Mouse (Mus musculus) midbrain, embryonic 13.5 days (tissue): Measurements from ENCODE around the gene Casc3. TPM values are rescaled to one million over a fixed set of nuclear protein-coding genes. Genes with fewer than 3 reads are reported as not detected.

Experiments used
- ATAC-seq: fragments of 200-750 bp; cut with Nextera tagmentation; 2 replicates; pipeline ENCODE4 v1.8.0; 2017; ENCODE audit warnings: mild to moderate bottlenecking, moderate TSS enrichment, moderate library complexity
- H3K27ac ChIP-seq: fragments of 300-500 bp; sonication (generic); 2 replicates; pipeline ENCODE4 v1.5.1; 2015; ENCODE audit warnings: inconsistent platforms, mild to moderate bottlenecking, moderate library complexity
- H3K27me3 ChIP-seq: fragments of 300-500 bp; sonication (generic); 2 replicates; pipeline ENCODE4 v1.6.1; 2015; ENCODE audit warnings: mild to moderate bottlenecking, inconsistent platforms
- H3K36me3 ChIP-seq: fragments of 300-500 bp; sonication (generic); 2 replicates; pipeline ENCODE4 v1.6.1; 2015; ENCODE audit warnings: mild to moderate bottlenecking, inconsistent platforms
- H3K4me1 ChIP-seq: fragments of 300-500 bp; sonication (generic); replicated peaks from 2 replicates; pipeline ENCODE4 v1.6.1; 2015; ENCODE audit warnings: inconsistent platforms
- H3K4me2 ChIP-seq: fragments of 300-500 bp; sonication (generic); replicated peaks from 2 replicates; pipeline ENCODE4 v1.6.1; 2015; ENCODE audit warnings: moderate library complexity, mild to moderate bottlenecking, inconsistent platforms
- H3K4me3 ChIP-seq: fragments of 300-500 bp; sonication (generic); replicated peaks from 2 replicates; pipeline ENCODE4 v1.5.1; 2015; ENCODE audit warnings: mild to moderate bottlenecking, inconsistent platforms
- H3K9ac ChIP-seq: fragments of 300-500 bp; sonication (generic); replicated peaks from 2 replicates; pipeline ENCODE4 v1.6.1; 2015; ENCODE audit warnings: mild to moderate bottlenecking, inconsistent platforms
- H3K9me3 ChIP-seq: fragments of 300-500 bp; sonication (generic); 2 replicates; pipeline ENCODE4 v1.6.1; 2016; ENCODE audit warnings: mild to moderate bottlenecking, inconsistent platforms
- WGBS: fragments of 180-500 bp; shearing (Covaris S2); methylation state at CpG from one replicate; pipeline ENCODE4 v1.1.7; 2015; 5-methylcytosine and 5-hydroxymethylcytosine counted together
- polyA plus RNA-seq: library from polyadenylated mRNA; unstranded; fragments of >200 nt; fragmentation: Nextera tagmentation; extraction: Ambion mirVana; gene quantifications from 2 replicates; pipeline ENCODE4 v1.2.1, GENCODE M21; 2015

Gene Casc3
- polyA plus RNA-seq, 1 experiment from 2014 or later: 57.6 TPM

DNA sequence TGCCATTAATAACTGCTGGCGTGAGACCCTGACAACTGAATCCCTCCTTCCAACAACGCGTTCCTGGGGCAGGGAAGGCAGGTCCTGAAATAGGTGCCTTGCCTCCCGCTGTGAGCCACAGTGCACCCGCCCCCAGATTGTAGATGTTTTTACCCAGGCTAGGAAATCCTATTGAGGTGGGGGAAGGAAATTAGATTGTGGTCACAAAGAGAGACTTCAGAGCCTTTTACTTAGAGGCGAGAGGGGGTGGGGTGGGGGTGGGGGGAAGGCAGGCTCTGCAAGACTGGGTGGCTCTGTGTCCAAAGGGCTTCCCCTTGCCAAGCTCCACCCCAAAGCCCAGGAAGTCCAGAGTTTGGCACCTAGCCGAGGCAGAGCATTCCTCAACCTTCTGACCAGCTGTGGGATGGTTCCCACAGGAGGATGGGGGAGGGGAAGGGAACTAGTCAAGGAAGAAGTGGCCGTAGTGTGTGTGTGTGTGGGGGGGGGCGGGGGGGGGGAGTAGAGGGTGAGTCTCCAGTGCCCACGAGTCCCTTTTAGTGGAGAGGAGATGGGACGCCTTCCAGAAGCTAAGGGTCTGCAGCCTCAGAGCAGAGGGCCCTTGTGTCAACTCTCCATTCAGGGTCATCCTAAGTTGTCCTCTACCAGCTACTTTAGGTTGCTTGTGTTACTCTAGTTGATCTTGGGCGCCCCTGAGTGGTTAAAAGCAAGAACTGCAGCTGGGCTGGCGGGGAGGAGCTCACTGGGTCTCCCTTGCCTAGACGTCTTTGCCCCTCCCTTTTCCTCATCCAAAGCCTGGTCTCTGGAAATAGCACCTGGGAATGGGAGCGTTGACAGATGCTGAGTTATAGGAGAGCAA, 18.1 kb upstream of the Casc3 start:
- H3K4me2 ChIP-seq: peak overlapping the region; percentile 38
- 3% methylated on average over 15 of the region's 15 CpGs for WGBS
- 0 out of 2 replicates have a peak overlapping the region, but pooled peaks have one; percentile 11 for H3K4me3 ChIP-seq
- ATAC-seq: peak; percentile 32
- H3K27ac ChIP-seq: peak overlapping the region; percentile 69
- H3K4me1 ChIP-seq: peaks cover 63% of the 10 kb centered on the region
- H3K9me3 ChIP-seq: no peaks in the 10 kb centered on the region
- H3K27me3 ChIP-seq: no peaks in the 10 kb centered on the region
- no peak overlapping the region; the same call in 1 of the 2 replicates for H3K9ac ChIP-seq
- no peaks in the 10 kb centered on the region for H3K36me3 ChIP-seq

DNA sequence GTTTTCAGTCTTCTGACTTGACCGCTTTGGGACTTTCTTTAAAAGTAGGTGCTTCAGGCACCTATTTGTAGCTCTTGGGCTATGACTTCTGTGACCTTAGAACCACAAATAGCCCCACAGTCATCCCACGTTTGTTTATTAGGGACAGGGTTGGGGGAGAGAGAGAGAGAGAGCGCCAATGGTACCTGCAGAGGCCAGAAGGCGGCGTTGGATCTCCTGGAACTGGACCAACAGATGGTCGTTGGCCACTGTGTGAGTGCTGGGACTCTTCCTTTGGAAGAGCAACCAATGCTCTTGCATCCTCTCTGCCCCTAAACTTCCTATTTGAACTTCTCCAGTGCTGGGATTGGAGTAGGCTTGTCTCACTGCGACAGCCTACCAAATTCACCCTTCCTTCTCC, 17.5 kb upstream of the Casc3 start:
- Histone ChIP-seq H3K27ac (no peak overlapping the region), H3K36me3 (no peaks in the 10 kb centered on the region), H3K4me2 (no peak overlapping the region), H3K4me3 (no peak overlapping the region), H3K4me1 (peaks cover 59% of the 10 kb centered on the region), H3K9me3 (no peaks in the 10 kb centered on the region), H3K9ac (no peak overlapping the region), H3K27me3 (no peaks in the 10 kb centered on the region)
- ATAC-seq: peak; percentile 1; the same call in 1 of the 2 replicates
- 34% methylated on average over 7 of the region's 7 CpGs for WGBS

DNA sequence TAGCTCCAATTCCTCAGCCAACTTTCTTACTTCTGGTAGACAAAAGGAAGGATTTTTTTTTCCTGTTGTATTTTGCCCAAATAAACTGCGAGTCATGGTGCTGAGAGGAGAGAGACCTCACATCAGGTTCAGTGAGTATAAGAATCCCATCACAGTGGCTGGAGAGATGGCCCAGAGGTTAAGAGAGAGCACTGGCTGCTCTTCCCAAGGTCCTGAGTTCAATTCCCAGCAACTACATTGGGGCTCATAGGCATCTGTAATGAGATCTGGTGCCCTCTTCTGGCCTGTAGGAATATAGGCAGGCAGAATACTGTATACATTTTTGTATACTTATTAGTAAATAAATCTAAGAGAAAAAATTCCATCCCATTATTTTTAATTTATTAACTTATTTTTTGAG, 17.0 kb upstream of the Casc3 start:
- no peaks in the 10 kb centered on the region for H3K27me3 ChIP-seq
- no peak for ATAC-seq
- H3K4me3 ChIP-seq: no peak overlapping the region
- H3K9ac ChIP-seq: no peak overlapping the region
- no peaks in the 10 kb centered on the region for H3K36me3 ChIP-seq
- 91% methylated on average over 1 of the region's 1 CpGs for WGBS
- peaks cover 59% of the 10 kb centered on the region for H3K4me1 ChIP-seq
- no peaks in the 10 kb centered on the region for H3K9me3 ChIP-seq
- H3K27ac ChIP-seq: no peak overlapping the region
- no peak overlapping the region for H3K4me2 ChIP-seq

DNA sequence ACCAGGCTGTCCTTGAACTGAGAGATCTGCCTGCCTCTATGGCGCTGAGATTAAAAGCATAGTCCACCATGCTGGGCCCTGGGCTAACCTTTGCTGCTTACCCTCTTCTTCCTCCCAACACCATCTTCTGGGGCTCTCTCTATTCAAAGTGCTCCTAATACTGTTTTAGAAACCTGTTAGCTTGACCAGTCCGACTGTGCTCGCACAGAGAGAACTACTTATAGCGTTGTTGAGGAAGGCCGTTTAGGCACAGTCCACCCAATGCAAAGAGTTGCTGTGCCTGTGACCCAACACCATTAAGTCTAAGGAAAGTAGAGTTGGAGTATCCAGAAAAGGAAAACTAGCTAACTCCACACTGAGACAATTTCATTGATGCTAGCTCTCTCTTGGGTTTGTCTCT, 16.6 kb upstream of the Casc3 start:
- Histone ChIP-seq H3K9ac (no peak overlapping the region), H3K27ac (peak overlapping the region; percentile 40; the same call in 1 of the 2 replicates), H3K4me3 (no peak overlapping the region), H3K4me1 (peaks cover 59% of the 10 kb centered on the region), H3K9me3 (no peaks in the 10 kb centered on the region), H3K4me2 (peak overlapping the region; percentile 89; the same call in 1 of the 2 replicates), H3K27me3 (no peaks in the 10 kb centered on the region), H3K36me3 (no peaks in the 10 kb centered on the region)
- ATAC-seq: no peak
- WGBS: 92% methylated on average over 5 of the region's 5 CpGs

DNA sequence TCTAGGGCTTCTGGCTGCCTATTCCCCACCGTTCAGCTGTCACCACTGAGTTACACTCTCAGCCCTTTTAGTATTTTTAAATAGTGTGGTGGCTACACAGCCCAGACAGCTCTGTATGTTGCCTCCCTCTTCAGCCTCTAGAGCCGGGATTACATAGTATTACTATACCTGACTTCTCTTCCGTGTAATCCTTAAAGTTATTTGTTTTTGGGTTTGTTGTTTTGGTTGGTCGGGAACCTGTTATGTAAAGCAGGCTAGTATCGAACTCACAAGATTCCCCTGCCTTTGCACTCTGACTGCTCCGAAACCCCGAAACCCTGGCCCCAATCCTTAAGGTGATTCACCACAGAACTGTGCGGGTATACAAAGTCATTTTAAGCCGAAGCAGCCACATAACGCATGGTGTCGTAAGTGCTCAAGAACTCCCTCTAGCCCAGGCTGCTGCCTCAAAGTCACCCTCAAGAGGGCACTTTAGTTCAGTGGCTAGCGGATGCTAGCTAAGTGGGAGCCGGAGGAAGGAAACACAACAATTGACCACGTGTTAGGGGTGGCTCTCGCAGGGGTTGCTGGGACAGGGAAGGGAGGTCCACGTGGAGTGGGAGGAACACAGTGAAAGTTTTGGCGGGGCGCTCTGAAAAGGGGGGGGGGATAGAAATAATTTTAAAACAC, 16.0 kb upstream of the Casc3 start:
- H3K9ac ChIP-seq: no peak overlapping the region; the same call in 1 of the 2 replicates
- peak overlapping the region; percentile 89 for H3K4me2 ChIP-seq
- no peaks in the 10 kb centered on the region for H3K9me3 ChIP-seq
- H3K27ac ChIP-seq: peak overlapping the region; percentile 40
- 11% methylated on average over 18 of the region's 18 CpGs for WGBS
- H3K27me3 ChIP-seq: no peaks in the 10 kb centered on the region
- peaks cover 59% of the 10 kb centered on the region for H3K4me1 ChIP-seq
- peak overlapping the region; percentile 45 for H3K4me3 ChIP-seq
- no peaks in the 10 kb centered on the region for H3K36me3 ChIP-seq
- ATAC-seq: peak; percentile 88

GRCm38 (mm10) chr11:98789219-98789807, 15.4 kb upstream of the Casc3 start:
- Histone ChIP-seq H3K27ac (no peak overlapping the region), H3K4me1 (peaks cover 61% of the 10 kb centered on the region), H3K9me3 (no peaks in the 10 kb centered on the region), H3K4me2 (peak overlapping the region; percentile 89), H3K36me3 (no peaks in the 10 kb centered on the region), H3K9ac (peak overlapping the region; percentile 61), H3K4me3 (peak overlapping the region; percentile 45), H3K27me3 (no peaks in the 10 kb centered on the region)
- peak; percentile 41 for ATAC-seq
- 3% methylated on average over 25 of the region's 25 CpGs for WGBS

GRCm38 (mm10) chr11:98789824-98790223, 14.9 kb upstream of the Casc3 start:
- no peaks in the 10 kb centered on the region for H3K27me3 ChIP-seq
- H3K4me3 ChIP-seq: peak overlapping the region; percentile 45
- H3K4me1 ChIP-seq: peaks cover 61% of the 10 kb centered on the region
- 39% methylated on average over 5 of the region's 5 CpGs for WGBS
- no peaks in the 10 kb centered on the region for H3K36me3 ChIP-seq
- H3K9ac ChIP-seq: peak overlapping the region; percentile 61; the same call in 1 of the 2 replicates
- H3K9me3 ChIP-seq: no peaks in the 10 kb centered on the region
- H3K27ac ChIP-seq: no peak overlapping the region
- no peak for ATAC-seq
- H3K4me2 ChIP-seq: peak overlapping the region; percentile 89

GRCm38 (mm10) chr11:98790631-98791205, 14.0 kb upstream of the Casc3 start:
- Histone ChIP-seq H3K27me3 (no peaks in the 10 kb centered on the region), H3K9ac (no peak overlapping the region), H3K9me3 (no peaks in the 10 kb centered on the region), H3K36me3 (no peaks in the 10 kb centered on the region), H3K4me2 (no peak overlapping the region), H3K27ac (no peak overlapping the region), H3K4me1 (peaks cover 58% of the 10 kb centered on the region), H3K4me3 (no peak overlapping the region)
- WGBS: 83% methylated on average over 5 of the region's 5 CpGs
- no peak for ATAC-seq

DNA sequence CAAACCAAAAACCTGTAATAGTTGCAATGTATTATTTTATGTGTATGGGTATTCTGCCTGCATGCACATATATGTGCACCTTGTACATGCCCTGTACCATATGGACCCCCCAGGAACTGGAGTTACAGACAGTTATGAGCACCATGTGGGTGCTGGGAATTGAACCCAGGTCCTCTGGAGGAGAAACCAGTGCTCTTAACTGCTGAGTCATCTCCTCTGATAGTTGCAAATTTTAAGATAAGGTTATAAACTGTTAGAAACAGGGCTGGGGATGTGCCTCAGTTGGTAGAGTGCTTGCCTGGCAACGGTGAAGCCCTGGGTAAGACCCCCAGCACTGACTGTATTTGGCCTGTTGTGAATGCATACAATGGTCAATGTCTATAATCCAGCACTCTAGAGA, 13.3 kb upstream of the Casc3 start:
- H3K9ac ChIP-seq: no peak overlapping the region
- no peak overlapping the region for H3K27ac ChIP-seq
- H3K36me3 ChIP-seq: no peaks in the 10 kb centered on the region
- no peak overlapping the region for H3K4me3 ChIP-seq
- WGBS: 76% methylated on average over 1 of the region's 1 CpGs
- H3K4me1 ChIP-seq: peaks cover 51% of the 10 kb centered on the region
- H3K9me3 ChIP-seq: no peaks in the 10 kb centered on the region
- H3K4me2 ChIP-seq: no peak overlapping the region
- no peaks in the 10 kb centered on the region for H3K27me3 ChIP-seq
- ATAC-seq: no peak

DNA sequence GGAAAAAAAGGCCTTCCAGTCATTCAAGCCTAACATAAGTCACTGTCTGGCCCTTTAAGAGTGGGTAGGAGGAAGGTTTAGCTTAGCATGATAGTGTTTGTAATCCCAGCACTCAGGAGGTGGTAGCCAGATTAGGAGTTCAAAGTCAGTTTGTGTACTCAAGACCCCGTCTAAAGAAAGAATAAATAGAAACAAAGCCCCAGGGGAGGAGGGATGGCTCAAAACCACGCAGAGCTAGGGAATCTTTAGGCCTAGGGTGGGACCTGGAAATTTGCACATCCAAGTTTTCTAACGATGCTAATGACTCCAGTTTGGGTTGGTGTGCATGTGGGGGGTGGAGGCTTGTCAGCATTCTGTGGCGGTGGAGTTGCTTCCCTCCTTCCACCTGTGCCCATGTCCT, 12.6 kb upstream of the Casc3 start:
- no peak overlapping the region for H3K9ac ChIP-seq

GRCm38 (mm10) chr11:98794469-98795014, 10.2 kb upstream of the Casc3 start:
- Histone ChIP-seq H3K4me2 (peak overlapping the region; percentile 99), H3K36me3 (peaks cover 6% of the 10 kb centered on the region; the same call in 1 of the 2 replicates), H3K9me3 (no peaks in the 10 kb centered on the region), H3K4me3 (peak overlapping the region; percentile 100), H3K4me1 (peaks cover 49% of the 10 kb centered on the region), H3K27ac (peak overlapping the region; percentile 100), H3K27me3 (no peaks in the 10 kb centered on the region), H3K9ac (peak overlapping the region; percentile 100)
- under 1% methylated on average over 28 of the region's 30 CpGs for WGBS
- peak; percentile 75 for ATAC-seq

More for the DNA sequence above, 12.6 kb upstream of the Casc3 start:
- 6% methylated on average over 4 of the region's 4 CpGs for WGBS
- Histone ChIP-seq H3K4me1 (peaks cover 46% of the 10 kb centered on the region), H3K9me3 (no peaks in the 10 kb centered on the region), H3K36me3 (no peaks in the 10 kb centered on the region), H3K4me2 (no peak overlapping the region), H3K27me3 (no peaks in the 10 kb centered on the region), H3K27ac (no peak overlapping the region), H3K4me3 (no peak overlapping the region)
- no peak for ATAC-seq
